Mouse (Mus musculus) hindbrain, embryonic 11.5 days (tissue): Measurements from ENCODE around the gene Cstb. TPM values are rescaled to one million over a fixed set of nuclear protein-coding genes. Genes with fewer than 3 reads are reported as not detected.
A peak's percentile ranks its signal among the peaks of the same experiment; 100 is the strongest.

Experiments used
- ATAC-seq: fragments of 200-750 bp; cut with Nextera tagmentation; 2 replicates; pipeline ENCODE4 v1.8.0; 2017; ENCODE audit warnings: mild to moderate bottlenecking, moderate TSS enrichment, moderate library complexity; ENCODE audit not compliant: low FRiP score
- DNase-seq: peaks from one replicate; pipeline ENCODE4 v3.0.0-alpha.2; 2015; ENCODE audit warnings: low spot score
- H3K27ac ChIP-seq: fragments of 300-500 bp; sonication (generic); 2 replicates; pipeline ENCODE4 v1.5.1; 2014; ENCODE audit warnings: mild to moderate bottlenecking, low read depth, low read length
- H3K27me3 ChIP-seq: fragments of 300-500 bp; sonication (generic); 2 replicates; pipeline ENCODE4 v1.6.1; 2014; ENCODE audit warnings: mild to moderate bottlenecking, low read length, moderate library complexity, mixed read lengths; ENCODE audit not compliant: control insufficient read depth, insufficient read depth
- H3K36me3 ChIP-seq: fragments of 300-500 bp; sonication (generic); 2 replicates; pipeline ENCODE4 v1.6.1; 2014; ENCODE audit warnings: mild to moderate bottlenecking, low read length, moderate library complexity, mixed read lengths; ENCODE audit not compliant: control insufficient read depth, insufficient read depth
- H3K4me1 ChIP-seq: fragments of 300-500 bp; sonication (generic); replicated peaks from 2 replicates; pipeline ENCODE4 v1.6.1; 2014; ENCODE audit warnings: low read length, mixed read lengths; ENCODE audit not compliant: control insufficient read depth, insufficient read depth
- H3K4me2 ChIP-seq: fragments of 300-500 bp; sonication (generic); replicated peaks from 2 replicates; pipeline ENCODE4 v1.6.1; 2014; ENCODE audit warnings: mild to moderate bottlenecking, low read depth, low read length
- H3K4me3 ChIP-seq: fragments of 300-500 bp; sonication (generic); 2 replicates; pipeline ENCODE4 v1.5.1; 2014; ENCODE audit warnings: low read depth, low read length
- H3K9ac ChIP-seq: fragments of 300-500 bp; sonication (generic); 2 replicates; pipeline ENCODE4 v1.6.1; 2014; ENCODE audit warnings: low read depth, low read length
- H3K9me3 ChIP-seq: fragments of 300-500 bp; sonication (generic); 2 replicates; pipeline ENCODE4 v1.6.1; 2016; ENCODE audit warnings: low read length; ENCODE audit not compliant: control insufficient read depth
- WGBS: fragments of 180-500 bp; shearing (Covaris S2); extraction: QIAGEN DNeasy Blood & Tissue Kit; methylation state at CpG from one replicate; pipeline ENCODE4 v1.1.7; 2014; 5-methylcytosine and 5-hydroxymethylcytosine counted together
- polyA plus RNA-seq: library from polyadenylated mRNA; unstranded; fragments of >200 nt; fragmentation: Nextera tagmentation; extraction: Ambion mirVana; gene quantifications from 2 replicates; pipeline ENCODE4 v1.2.1, GENCODE M21; 2014

The Cstb gene
- polyA plus RNA-seq, 1 experiment from 2014 or later = 117 TPM

- no peaks in the 10 kb centered on the region for H3K9me3 ChIP-seq
- no peak for DNase-seq
- ATAC-seq = no peak
- H3K27me3 ChIP-seq = no peaks in the 10 kb centered on the region
- no peak overlapping the region for H3K9ac ChIP-seq
- no peaks in the 10 kb centered on the region for H3K36me3 ChIP-seq
- H3K4me1 ChIP-seq = no peaks in the 10 kb centered on the region
- no peak overlapping the region for H3K4me3 ChIP-seq
- no peak overlapping the region for H3K4me2 ChIP-seq
- WGBS = 66% methylated on average over 5 of the region's 5 CpGs
- no peak overlapping the region for H3K27ac ChIP-seq
Measured at GRCm38 (mm10) chr10:78458348-78459111, 33.1 kb downstream of the Cstb start.

GRCm38 (mm10) chr10:78460463-78460862 is 35.0 kb downstream of the Cstb start:
- no peak overlapping the region for H3K27ac ChIP-seq
- no peak overlapping the region for H3K4me2 ChIP-seq
- H3K4me3 ChIP-seq = no peak overlapping the region
- no peaks in the 10 kb centered on the region for H3K36me3 ChIP-seq
- 65% methylated on average over 4 of the region's 5 CpGs for WGBS
- DNase-seq (no peak), ATAC-seq (no peak)
- no peaks in the 10 kb centered on the region for H3K9me3 ChIP-seq
- no peaks in the 10 kb centered on the region for H3K27me3 ChIP-seq
- H3K4me1 ChIP-seq = no peaks in the 10 kb centered on the region
- H3K9ac ChIP-seq = no peak overlapping the region

- WGBS = 75% methylated on average over 4 of the region's 4 CpGs
- Histone ChIP-seq H3K4me3 (no peak overlapping the region), H3K9me3 (no peaks in the 10 kb centered on the region), H3K27me3 (no peaks in the 10 kb centered on the region), H3K4me1 (no peaks in the 10 kb centered on the region), H3K36me3 (no peaks in the 10 kb centered on the region), H3K9ac (no peak overlapping the region), H3K4me2 (no peak overlapping the region), H3K27ac (no peak overlapping the region)
- DNase-seq (no peak), ATAC-seq (no peak)
Measured at GRCm38 (mm10) chr10:78461767-78462166, 36.3 kb downstream of the Cstb start.

GRCm38 (mm10) chr10:78462945-78463768 is 37.7 kb downstream of the Cstb start:
- no peak for DNase-seq
- 87% methylated on average over 8 of the region's 8 CpGs for WGBS
- H3K9me3 ChIP-seq = no peaks in the 10 kb centered on the region
- H3K4me3 ChIP-seq = no peak overlapping the region
- no peak overlapping the region for H3K9ac ChIP-seq
- no peak for ATAC-seq
- H3K27ac ChIP-seq = no peak overlapping the region
- H3K27me3 ChIP-seq = no peaks in the 10 kb centered on the region
- no peak overlapping the region for H3K4me2 ChIP-seq
- no peaks in the 10 kb centered on the region for H3K4me1 ChIP-seq
- no peaks in the 10 kb centered on the region for H3K36me3 ChIP-seq

- Histone ChIP-seq H3K4me1 (no peaks in the 10 kb centered on the region), H3K4me3 (peak overlapping the region; percentile 59; the same call in 1 of the 2 replicates), H3K9ac (no peak overlapping the region), H3K36me3 (no peaks in the 10 kb centered on the region), H3K4me2 (peak overlapping the region; percentile 99), H3K9me3 (no peaks in the 10 kb centered on the region), H3K27ac (no peak overlapping the region), H3K27me3 (no peaks in the 10 kb centered on the region)
- ATAC-seq (no peak), DNase-seq (no peak)
- 88% methylated on average over 3 of the region's 3 CpGs for WGBS
Measured at GRCm38 (mm10) chr10:78463769-78464167, 38.3 kb downstream of the Cstb start.

GRCm38 (mm10) chr10:78464201-78464791 is 38.8 kb downstream of the Cstb start:
- Histone ChIP-seq H3K27ac (no peak overlapping the region), H3K27me3 (no peaks in the 10 kb centered on the region), H3K4me2 (peak overlapping the region; percentile 99), H3K36me3 (no peaks in the 10 kb centered on the region), H3K9me3 (no peaks in the 10 kb centered on the region), H3K9ac (peak overlapping the region; percentile 57), H3K4me1 (no peaks in the 10 kb centered on the region), H3K4me3 (peak overlapping the region; percentile 59)
- 3% methylated on average over 32 of the region's 32 CpGs for WGBS
- ATAC-seq = peak; percentile 56; the same call in 1 of the 2 replicates
- no peak for DNase-seq

GRCm38 (mm10) chr10:78464792-78465207 is 39.3 kb downstream of the Cstb start, which contains the start of gene Pdxk:
Pdxk (minus strand) TSS chr10:78464975.
- H3K27ac ChIP-seq = no peak within 1 kb of the TSS
- H3K9me3 ChIP-seq = no peaks in the 10 kb centered on the region
- H3K4me3 ChIP-seq = peak within 1 kb of the TSS; percentile 59
- WGBS = 0% methylated on average over 35 of the region's 35 CpGs
- no peaks in the 10 kb centered on the region for H3K4me1 ChIP-seq
- ATAC-seq (peak; percentile 92), DNase-seq (peak; percentile 92)
- peak within 1 kb of the TSS; percentile 99 for H3K4me2 ChIP-seq
- H3K27me3 ChIP-seq = no peaks in the 10 kb centered on the region
- no peaks in the 10 kb centered on the region for H3K36me3 ChIP-seq
- peak within 1 kb of the TSS; percentile 57 for H3K9ac ChIP-seq

GRCm38 (mm10) chr10:78465472-78465871 is 40.0 kb downstream of the Cstb start:
- no peak; the same call in 1 of the 2 replicates for ATAC-seq

More at GRCm38 (mm10) chr10:78465472-78465871, 40.0 kb downstream of the Cstb start:
- no peak overlapping the region; the same call in 1 of the 2 replicates for H3K4me3 ChIP-seq
- H3K27me3 ChIP-seq = no peaks in the 10 kb centered on the region
- H3K9me3 ChIP-seq = no peaks in the 10 kb centered on the region
- H3K9ac ChIP-seq = no peak overlapping the region
- no peak overlapping the region for H3K4me2 ChIP-seq
- no peaks in the 10 kb centered on the region for H3K4me1 ChIP-seq
- no peak for DNase-seq
- no peaks in the 10 kb centered on the region for H3K36me3 ChIP-seq
- H3K27ac ChIP-seq = no peak overlapping the region
- WGBS = 74% methylated on average over 3 of the region's 3 CpGs
